Mouse (Mus musculus): ENCODE data around the gene Tspan11.

Gene Tspan11

DNA sequence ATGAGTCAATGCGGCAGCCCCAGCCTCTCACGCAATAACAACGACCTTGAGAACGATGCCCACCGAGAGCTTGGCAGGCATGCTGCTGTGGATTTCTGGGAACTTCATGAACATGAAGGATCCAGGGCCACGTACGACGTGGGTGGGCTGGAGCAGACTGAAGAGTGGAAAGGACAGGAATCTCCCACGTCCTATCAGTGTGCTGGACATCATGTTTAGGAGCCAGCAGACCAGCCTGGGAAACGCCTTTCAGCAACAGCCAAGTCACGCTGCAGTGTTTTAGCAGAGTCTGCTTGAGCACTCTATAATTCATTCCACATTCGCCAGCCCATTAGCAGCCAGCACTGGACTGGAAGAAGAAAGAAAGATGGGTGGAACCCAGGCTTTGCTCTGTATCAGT lies 10.4 kb upstream of the Tspan11 start:
- no peak for DNase-seq (ENCODE audit: low read depth, low spot score)

DNA sequence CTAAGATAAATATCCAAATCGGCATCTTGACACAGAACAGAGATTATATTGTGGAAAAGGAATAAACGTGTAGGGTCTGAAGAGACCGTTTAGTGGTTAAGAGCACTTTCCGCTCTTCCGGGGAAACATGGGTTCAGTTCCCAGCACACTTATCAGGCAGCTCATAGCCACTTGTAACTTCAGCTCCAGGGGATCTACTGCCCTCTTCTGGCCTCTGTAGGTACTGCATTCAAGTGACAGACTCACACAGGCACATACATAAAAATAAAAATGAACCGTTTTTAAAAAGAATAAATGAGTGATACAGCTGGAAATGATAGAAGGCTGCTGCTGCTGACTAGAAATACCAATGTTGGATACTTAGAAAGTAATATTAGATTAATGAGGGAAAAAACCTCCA lies 7.9 kb upstream of the Tspan11 start:
- DNase-seq (ENCODE audit: low read depth, low spot score), result peak; percentile 34

DNA sequence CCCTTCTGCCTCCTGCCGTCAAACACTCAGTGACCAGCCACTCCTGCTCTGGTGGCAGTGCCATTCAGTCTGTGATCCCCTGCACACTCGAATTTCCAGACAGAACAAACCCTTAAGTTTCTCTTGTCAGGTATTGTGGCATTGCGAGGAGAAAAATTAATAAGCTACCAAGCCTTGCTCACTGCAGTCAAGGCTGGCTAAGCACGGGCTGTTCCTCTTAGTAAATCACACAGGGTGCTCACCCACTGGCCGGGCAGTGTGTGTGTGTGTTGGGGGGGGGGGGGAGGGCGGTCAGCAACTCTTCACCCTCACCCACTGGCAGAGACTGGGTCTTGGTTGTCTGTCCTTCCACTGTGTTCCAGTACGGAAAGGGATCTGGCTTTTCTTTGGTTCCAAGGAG lies 473 bp upstream of the Tspan11 start:
- DNase-seq (ENCODE audit: low read depth, low spot score), result no peak

DNA sequence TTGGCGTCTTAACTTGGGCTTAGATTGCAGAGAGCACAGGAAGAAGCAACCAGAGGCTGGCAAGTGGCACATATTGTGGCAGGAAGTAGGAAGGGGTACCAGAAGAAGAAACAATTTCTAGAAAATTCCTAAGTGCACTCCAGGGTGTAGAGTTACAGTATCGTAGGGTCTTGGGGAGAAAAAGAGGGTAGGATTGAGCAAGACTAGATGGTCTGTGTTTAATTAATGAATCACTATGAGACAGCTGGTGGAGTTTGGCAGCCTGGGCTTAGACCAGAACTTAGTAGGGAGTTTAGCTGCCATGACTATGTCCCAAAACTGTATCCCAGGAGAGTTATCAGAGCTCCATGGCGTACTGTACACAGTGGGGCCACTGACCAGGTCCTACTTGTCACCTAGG lies 1.2 kb downstream of the Tspan11 start:
- no peak for DNase-seq (ENCODE audit: low read depth, low spot score)

DNA sequence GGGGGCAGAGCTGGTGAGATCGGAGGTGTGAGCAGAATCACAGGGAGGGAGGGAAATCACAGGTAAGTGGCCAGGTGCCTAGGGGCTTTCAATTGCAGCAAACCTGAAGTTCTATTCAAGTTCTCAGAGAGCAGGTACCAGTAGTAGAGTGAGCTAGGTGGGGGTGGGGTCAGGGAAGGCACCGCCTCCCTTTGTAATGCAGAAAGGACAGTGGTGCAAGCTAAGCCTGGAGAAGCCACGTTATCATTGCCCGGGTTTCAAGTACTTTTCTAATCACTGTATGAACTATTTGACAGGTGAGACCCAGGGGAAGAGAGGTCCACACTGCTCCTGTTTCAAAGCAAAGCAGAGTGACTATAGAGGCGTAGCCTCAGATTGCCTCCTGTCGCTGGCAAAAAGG lies 6.2 kb downstream of the Tspan11 start:
- peak; percentile 20 for DNase-seq (ENCODE audit: low read depth, low spot score)

DNA sequence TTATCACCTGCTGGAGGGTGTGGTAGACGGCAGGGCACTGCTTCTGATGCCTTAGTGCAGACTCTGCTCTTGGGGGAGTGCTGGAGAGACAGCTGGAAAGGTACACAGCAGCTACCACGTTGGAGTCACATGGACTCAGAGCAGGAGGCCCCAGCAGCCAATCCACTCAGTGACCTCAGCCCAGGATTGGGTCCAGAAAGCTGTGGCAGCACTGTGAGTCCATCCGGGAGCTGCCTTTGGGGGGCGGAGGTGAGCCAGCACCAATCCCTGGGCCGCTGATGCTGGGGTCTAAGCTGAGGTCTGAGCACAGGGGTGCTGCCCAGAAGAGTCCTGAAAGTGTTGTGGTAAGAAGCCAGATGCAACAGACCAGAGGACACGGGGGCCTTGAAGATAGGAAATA lies 7.6 kb downstream of the Tspan11 start:
- no peak for DNase-seq (ENCODE audit: low read depth, low spot score)

DNA sequence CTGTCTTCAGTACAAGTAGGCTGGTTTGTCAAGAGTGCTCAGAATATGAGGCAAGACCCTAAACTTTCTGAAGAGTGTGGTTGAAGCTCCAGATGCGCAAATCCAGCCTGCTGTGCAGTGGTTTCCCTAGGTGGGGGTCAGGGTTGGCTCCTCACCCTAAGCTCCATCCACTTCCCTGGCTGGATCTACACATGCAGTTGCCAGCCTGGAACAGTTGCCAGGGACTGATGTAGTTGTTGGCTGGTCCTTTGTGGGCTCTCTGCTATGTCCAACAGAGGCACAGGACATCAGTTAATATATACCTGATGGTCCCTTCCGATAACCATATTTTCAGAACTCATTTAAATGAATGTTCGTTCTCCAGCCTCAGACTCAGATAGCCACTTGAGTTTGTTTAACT lies 9.0 kb downstream of the Tspan11 start:
- DNase-seq (ENCODE audit: low read depth, low spot score), result no peak

DNA sequence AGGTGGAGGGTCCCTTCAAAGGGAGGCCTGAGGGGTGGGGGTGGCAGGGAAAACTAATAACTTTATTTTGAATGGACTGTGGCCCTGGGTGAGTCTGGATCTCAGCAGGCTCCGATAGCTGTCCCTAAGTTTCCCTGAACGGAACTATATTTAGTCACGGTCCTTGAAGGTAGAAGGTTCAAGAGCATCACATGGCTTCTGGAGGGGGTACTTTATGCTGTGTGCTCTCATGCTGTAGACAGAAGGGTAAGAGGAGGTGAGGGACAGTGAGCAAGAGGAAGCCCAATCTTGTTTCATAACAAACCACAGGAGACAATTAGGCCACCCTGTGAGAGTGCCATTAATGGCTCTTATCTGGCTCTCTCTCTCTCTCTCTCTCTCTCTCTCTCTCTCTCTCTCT lies 10.0 kb downstream of the Tspan11 start:
- DNase-seq (ENCODE audit: low read depth, low spot score), result no peak

DNA sequence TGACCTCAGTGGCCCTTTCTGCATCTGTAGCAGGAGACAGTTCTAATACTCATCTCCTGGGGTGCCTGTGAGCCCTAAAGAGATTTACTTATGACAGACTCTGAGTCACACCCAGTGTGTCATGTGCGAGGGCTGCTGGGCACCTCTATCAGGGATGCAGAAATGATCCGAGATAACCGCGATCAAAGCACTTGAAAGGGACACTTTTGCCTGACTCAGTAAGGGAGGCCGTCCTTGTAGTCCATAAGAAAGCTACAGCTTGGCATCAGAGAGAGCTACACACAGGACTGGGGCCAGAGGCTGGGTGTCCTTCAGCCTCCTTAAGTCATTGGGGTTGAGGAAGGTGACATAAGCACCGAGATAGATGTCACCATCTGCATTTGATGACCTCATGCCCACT lies 12.7 kb downstream of the Tspan11 start:
- DNase-seq (ENCODE audit: low read depth, low spot score), result no peak

DNA sequence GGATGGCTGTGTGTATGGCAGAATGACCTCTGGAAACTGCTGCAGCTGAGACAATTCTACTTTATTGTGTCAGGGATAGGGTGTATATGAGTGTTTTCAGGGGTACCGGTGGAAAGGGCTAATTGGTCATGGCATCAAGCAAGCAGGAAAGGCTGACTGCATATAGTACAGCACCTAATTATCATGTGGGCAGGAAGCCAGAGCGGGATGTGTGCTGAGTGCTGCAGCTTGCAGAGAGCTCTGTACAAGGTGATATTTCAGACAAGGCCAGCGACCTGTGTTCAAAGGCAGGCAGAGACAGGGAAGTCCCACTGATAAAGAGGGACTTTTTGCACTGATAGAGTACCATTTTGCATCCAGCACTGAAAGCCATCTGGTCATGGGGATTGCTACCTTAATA lies 13.9 kb downstream of the Tspan11 start:
- DNase-seq (ENCODE audit: low read depth, low spot score), result no peak

DNA sequence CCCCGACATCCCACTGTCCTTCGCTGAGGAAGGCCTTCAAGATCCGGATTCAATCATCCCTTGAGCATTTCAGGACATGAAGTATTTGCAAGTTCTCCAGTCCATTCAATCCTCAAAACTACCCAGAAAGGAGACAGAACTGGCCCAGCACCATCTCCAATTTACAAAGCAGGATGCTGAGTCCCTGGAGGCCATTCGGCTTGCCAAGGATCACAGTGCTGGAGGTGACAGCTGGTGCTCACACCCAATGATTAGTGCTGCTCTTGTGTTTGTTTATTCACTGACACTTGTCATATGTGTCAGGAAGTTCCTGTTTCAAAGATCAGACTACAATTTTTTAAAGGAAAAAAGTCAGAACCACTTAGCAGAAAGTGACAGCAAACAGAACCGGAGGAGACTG lies 14.3 kb downstream of the Tspan11 start:
- DNase-seq (ENCODE audit: low read depth, low spot score), result no peak

DNA sequence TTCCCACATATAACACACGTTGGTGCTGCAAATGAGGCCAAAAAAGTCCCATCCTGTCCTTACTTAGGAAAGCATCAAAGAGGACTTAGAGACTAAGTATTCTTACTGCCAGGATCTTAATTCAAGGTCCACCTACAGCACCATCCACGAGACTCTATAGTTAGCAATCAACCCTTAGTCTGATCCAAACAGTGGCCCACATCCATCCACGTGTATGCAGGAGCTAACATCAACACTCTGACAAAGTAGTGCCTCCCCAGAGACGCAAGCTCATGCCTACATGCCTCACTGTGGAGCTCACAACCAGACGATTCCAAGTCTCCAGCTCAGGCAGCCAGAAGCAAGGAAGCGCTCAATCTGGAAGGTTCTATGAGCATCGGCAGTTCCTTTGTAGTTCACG lies 15.2 kb downstream of the Tspan11 start:
- DNase-seq (ENCODE audit: low read depth, low spot score), result no peak

DNA sequence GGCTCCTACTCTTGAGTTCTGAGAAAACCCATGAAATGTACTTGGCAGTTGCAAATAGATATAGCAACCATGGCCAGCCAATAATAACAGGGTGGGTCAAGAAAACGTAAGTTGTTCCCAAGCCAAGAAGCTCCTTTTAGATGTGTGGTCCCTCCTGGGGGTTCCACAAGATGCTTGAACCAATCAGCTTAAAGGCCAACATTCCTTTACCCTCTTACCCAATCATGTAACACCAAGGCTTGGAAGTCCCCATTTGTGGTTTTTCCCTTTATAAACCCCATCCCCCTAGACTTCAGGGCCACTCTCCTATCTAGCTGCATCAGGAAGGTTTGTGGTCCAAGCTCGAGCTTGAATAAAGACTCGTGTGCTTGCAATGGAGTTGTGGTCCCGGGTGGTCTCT lies 23.2 kb downstream of the Tspan11 start:
- DNase-seq (ENCODE audit: low read depth, low spot score), result no peak

DNA sequence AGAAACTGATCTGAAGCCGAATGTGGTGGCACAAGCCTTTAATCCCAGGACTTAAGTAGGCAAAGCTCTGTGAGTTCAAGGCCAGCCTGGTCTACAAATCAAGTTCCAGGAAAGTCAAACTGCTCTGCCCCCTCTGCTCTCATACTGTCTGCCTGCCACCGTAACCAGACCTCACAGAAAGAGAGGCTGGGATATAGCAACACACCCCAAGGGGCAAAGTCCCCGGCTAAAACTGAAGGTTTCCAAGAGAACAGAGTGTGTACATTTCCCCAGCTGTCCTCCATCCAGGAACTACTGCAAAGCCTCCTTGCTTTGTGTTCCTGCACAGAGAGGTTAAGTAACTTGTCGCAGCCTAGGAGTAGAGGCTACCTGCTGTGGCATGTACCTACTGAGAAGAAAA lies 24.3 kb downstream of the Tspan11 start:
- no peak for DNase-seq (ENCODE audit: low read depth, low spot score)

DNA sequence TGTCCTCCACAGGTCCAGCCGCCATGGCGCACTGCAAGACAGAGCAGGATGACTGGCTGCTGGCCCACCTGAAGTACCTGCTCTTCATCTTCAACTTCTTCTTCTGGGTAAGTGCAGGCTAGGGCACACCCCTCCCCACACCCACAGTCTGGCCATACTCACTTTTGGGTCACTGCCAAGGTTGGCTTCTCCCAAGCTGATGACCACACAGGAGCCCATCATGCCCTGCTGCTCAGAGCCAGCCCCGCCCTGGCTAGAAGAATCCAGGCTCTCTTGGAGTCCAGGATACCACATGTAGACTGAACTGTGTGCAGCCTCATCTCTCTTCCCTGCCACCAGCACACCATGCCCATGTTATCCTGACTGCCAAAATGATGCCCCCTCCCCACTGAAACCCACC lies 25.5 kb downstream of the Tspan11 start:
- DNase-seq (ENCODE audit: low read depth, low spot score), result no peak

DNA sequence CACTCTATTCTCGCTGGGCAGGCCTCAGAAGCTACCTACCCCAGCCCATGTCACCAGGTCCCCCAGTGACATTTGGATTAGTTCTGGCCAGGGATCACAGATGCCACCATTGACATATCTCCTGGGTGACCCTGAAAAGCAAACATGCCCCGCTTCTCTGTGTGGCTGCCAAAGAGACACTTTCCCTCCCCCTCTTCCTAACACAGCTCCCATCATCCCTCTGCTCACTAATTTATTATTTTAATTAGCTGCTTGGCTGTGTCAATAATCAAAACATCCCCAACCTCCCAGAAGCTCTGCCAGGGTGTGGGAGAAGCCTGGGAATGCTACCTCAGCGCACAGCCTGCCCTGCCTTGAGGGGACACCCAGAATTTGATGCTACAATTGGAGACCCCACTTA lies 29.6 kb downstream of the Tspan11 start:
- no peak for DNase-seq (ENCODE audit: low read depth, low spot score)

DNA sequence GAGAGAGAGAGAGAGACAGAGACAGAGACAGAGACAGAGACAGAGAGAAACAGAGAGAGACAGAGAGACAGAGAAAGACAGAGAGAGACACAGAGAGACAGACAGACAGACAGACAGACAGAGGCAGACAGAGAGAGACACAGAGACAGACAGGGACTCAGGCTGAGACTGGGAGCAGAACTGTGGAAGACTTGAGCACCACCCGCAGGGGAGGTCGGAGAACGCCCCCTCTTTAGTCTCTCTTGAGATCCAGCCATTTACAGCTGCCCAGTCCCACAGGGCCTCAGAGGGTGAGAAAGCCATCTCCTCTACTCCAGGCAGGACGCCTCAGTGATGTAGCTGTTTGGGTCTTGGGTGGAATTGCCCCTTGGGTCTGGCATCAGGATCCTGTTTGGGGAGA lies 30.3 kb downstream of the Tspan11 start:
- no peak for DNase-seq (ENCODE audit: low read depth, low spot score)

DNA sequence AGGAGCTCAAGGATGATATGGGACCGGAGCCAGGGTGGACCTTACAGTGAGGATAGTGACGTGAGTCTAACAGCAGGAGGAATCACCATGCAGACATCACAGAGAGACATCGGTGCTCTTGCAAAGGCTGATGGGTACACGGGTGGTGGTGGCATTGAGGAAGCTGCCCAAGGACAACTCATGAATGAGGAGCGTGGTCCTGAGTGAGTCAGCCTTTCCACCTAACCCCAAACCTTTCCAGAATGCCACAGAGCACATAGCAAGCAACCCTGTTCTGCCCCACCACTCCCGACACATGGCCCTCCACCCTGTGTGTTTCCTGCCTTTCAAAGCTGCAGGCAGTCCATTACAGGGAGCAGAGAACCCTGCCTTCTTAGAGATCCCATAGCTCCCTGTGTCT lies 32.1 kb downstream of the Tspan11 start:
- DNase-seq (ENCODE audit: low read depth, low spot score), result no peak

DNA sequence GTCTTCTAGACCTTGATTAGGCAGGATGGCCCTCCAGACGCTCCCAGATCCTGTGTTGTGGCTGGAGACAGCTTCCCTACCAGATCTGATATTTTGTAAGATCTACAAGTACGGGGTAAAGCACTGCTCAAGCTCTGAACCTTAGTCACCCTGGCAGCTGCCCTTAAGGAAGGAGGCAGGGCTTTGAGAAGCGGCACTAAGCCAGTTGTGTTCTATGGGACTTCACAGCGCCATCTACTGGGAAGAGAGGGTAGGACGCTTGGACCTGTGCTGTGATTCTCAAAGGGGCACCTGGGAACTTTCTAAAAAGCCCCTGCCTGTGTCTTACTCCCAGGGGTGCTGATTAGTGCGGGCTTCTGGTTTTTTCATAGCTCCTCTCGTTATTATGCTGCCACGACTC lies 33.3 kb downstream of the Tspan11 start:
- DNase-seq (ENCODE audit: low read depth, low spot score), result peak; percentile 42

DNA sequence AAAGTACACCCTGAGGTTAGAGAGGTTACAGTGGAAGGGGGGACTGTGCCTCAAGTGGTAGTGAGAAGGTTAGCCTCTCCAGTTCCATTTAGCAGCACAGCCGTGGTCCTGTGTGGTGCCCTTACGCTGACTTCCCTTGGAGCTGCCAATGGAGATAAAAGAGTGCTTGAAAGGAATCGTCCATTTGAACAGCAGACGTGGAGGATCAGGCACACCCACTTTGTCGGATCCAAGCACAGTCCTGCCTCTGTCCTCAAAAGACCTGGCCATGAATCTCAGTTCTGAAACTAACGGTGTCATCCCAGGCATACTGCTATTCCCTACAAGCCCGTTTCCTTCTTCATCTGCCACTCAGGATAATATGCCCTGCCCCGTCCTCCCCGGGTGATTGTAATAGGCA lies 34.6 kb downstream of the Tspan11 start:
- no peak for DNase-seq (ENCODE audit: low read depth, low spot score)

DNA sequence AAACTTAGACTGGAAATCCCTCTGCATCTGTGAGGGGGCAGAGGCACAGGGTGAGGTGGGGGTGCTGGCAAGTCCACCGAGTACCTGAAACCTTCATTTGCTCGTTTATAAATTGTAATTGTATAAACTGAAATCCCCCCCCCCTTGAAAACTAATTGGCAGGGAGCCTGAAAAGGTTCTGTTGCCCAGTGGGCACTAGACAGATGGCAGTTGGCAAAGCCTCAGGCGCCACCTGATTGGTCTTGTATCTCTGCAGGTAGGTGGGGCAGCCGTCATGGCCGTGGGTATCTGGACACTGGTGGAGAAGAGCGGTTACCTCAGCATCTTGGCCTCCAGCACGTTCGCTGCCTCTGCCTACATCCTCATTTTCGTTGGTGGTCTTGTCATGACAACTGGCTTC lies 35.9 kb downstream of the Tspan11 start:
- DNase-seq (ENCODE audit: low read depth, low spot score), result no peak

DNA sequence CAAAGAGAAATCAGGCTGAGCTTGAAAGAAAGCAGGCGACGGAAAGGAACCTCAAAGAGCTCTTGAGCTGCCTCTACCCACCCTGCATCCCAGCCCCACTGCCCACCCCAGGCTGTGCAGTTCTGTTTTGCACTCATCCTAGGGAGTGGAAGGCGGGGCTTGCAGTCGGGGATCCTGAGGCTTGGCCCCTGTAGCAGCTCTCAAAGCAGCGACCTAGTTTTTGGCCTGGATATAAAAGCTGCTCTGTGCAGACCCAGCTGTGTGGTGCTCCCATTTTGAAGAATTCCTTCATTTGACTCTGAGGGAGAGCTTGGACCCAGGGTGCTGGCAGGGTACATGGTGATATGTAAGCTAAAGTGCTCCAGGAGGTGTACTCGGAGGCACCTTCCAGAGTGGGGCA lies 37.4 kb downstream of the Tspan11 start:
- DNase-seq (ENCODE audit: low read depth, low spot score), result no peak

DNA sequence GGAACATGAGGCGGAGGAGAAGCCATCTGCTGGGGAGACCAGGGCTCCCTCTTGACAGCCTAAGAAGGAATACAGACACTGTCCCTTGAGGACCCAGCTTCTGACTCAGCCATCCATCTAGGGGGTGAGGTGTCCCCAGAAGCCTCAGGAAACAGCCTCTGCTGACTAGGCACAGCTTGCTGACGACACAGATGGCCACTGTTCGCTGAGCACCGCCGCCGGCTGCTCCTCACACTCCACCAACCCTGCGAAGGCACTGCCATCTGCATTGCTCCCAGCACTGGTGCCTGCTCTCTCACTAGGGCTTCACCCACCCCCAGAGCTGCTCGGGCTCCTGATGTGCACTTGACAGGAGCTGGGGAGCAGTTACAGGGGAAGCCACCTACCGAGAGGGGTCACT lies 38.5 kb downstream of the Tspan11 start:
- no peak for DNase-seq (ENCODE audit: low read depth, low spot score)

DNA sequence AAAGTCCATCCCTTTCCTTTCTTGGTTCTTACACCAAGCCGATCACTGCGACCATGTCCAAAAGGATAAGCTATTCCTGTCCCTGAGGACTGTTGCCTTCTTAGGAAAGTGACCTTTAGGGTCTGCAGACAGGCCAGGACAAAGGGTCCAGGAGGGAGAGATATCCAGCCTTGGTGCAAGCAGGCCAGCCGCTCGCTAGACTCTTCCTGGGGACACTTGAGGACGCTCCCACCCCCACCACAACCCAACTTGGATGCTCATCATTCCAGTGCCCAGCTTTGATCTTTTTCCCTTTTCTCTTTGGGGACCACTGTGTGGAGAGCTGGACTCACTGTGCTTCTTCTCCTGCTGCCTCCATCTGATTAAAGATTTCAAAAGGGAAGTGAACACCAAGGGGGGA lies 41.3 kb downstream of the Tspan11 start:
- DNase-seq (ENCODE audit: low read depth, low spot score), result no peak

DNA sequence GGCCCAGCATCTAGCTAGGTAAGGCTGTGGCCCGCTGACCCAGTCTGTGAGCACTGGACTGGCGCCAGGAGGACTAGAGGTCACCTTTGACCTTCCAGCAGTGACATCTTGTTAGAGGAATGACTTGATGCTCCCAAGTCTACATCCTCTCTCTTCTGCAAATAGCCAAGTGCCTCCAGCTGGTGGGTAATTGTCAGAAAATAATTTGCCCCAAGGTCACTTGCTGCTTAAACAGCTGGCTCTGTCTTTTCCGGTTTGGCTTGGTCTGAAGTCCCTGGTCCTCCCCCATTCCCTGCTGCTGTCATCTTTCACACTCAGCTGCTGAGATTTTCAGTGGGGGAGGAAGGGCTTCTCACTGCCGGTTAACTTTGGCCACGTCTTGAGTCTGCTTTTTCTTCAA lies 45.3 kb downstream of the Tspan11 start:
- no peak for DNase-seq (ENCODE audit: low read depth, low spot score)

Data from WW6 (cell line).